Mouse (Mus musculus) thymus, postnatal 25 days (tissue): ENCODE data around the gene Tgfb1.

Experiments used
- DNase-seq: peaks from one replicate; pipeline ENCODE4 v3.0.0; 2022

Tgfb1 gene

DNA sequence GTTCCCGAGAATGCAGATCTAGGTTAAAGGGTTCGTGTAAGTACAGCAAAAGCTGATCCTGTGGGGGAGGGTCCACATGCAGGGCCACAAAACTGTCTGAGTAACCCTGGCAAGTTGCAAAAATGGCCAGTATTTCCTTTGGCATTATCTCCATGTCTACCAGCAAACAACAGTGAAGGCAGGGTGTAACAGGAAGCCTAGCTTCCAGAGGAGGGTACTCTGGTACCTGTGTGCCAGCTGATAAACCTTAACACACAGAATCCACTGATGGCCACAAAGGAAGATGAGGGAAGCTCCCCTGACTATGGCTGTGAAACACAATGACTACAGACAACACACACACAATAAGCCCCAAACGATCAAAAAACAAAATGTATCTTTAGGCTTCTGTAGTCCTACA is 51.5 kb downstream of the Tgfb1 start:
- no peak for DNase-seq

DNA sequence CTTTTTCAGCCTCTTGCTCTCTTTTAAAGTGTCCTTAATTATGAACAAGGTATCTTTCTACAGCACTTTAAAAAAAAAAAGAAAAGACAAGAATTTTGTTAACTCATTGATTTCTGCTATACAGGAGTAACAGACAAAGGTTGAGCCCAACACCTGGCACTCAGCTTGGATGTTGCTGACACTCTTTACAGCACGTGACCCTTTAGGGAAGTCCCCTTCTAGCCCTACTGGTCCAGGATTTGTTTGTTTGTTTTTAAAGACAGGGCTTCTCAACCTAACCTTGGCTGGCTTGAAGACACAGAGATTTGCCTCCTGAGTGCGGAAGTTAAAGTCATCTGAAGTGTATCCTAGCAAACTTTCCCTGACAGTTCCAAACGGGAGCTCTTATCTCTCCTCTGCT is 60.0 kb downstream of the Tgfb1 start:
- DNase-seq, result no peak

DNA sequence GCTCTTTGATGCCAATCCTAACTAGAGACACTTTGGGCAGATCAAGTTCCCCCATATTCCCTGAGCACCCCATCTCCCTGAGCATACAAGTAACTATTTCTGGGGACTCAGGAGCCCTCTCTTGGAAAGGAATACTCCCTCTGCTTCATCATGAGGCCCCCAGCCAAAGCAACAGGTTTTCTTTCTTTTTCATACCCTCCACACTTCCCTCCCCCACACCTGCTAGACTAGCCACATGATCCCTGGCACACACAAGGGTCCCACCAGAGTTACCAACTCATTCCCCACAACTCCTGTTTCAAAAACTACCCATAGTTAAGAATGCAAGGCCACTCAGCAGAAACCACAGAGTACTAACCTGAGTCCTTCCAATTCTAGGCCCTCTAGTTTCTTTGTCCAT is 66.3 kb downstream of the Tgfb1 start:
- no peak for DNase-seq

DNA sequence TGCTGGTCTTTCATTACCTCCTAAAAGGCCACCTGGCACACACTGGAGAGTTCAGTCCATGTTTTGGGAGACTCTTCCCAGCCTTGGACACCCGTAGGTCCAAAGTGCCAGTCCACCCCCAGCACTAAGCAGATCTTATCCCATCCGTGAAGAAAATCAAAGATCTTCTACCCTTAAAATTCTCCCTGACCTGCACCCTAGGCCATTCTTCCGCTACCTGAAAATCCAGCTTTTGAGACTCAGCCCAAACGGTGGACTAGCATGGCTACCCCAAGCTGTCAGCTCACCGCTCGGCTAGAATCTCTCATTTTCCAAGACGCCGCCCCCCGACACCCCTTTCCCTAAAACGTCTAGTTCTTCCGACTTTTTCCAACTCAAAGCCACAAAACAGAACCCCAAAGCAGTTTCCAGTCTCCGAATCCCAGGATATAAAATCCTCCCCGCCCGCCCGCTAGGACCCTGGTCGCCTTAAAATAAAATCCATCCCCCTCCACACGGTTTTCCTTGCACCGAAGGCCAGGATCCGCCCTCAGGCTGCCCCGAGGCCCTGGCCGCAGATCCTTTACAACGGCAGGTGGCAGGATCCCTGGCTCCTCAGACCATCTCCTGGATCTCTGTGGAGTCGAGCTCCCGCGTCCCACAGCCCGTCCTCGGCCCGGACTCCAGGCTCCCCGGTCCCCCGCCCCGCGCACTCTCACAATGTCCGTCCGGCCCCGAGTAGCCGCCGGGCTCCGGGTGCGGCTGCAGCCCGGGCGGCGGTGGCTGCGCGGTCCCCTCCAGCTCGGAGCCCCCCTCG is 67.0 kb downstream of the Tgfb1 start:
- no peak for DNase-seq

DNA sequence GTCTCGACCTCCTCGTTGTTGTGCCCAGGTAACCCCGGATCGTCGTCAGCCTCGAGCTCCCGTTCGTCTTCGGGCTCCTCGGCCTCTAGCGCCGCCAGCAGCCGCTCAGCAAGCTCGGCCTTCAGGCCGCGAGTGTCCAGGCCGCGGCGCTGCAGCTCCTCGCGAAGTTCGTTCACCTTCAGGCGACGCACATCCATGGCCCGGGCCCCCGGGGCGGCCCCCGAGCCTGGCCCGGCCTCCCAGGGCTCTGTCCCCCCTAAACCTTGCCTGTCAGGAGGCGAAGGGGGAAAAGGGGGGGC is 67.6 kb downstream of the Tgfb1 start:
- DNase-seq, result no peak
